Mouse (Mus musculus): ENCODE measurements around the gene Slit3.
A peak's percentile ranks its signal among the peaks of the same experiment; 100 is the strongest.

Slit3 gene

DNA sequence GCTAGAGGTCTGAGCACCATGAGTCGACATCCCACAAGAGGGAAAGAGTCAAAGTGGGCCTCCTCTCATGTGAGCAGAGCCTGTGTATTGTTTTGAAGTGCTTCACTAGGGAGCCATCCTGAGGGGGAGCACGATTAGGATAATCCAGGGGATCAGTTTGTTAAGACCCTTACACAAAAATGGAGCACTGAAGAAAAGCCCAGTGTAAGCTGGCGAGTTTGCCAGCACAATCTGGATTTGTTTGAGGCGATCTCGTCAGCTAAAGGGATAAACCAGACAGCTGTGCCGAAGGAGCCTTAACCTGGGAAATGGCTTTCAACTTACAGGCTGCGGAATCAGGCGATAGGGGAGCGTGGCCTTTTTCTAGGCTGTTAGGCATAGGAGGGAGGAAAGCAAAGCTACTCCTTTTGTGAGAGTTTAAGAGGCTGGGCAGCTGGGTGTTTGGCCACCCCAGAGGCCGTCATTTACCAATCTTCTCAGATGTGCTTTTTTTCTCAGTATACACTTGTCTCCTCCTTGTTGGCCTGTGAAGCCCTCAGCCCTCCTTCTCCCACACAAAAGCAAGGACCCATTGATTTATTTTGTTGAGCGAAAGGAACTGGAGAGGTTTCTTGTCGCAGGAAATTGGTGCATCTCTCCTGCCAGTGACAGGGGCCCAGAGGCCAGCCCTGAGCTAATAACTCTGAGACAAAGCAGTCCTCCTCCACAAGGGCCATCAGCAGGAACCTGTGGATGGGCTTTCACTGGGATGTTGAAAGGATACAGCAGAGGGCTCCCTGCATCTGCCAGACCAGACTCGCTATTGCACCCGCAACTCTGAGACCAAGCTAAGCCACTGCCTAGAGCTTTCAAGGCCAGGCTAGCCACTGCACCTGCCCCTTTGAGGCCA lies 472.4 kb downstream of the Slit3 start:
- DNase-seq = no peak

DNA sequence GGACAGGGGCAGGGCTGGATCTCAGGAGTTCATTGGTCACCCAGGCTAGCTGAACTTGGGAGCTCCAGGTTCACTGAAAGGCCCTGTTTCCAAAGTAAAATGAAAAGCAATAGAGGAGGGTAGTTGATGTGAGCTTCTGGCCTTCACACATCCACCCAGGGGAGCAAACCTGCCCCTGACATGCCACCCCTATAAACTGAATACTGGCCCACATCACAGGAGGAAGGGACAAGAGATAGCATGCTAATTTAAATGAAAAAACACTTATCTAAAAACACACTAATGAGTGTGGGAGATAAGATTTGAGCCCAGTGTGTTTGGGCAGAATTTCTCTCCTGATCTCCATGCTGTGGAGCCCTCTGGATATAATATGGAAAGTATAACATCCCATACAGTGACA lies 475.0 kb downstream of the Slit3 start:
- DNase-seq = no peak

DNA sequence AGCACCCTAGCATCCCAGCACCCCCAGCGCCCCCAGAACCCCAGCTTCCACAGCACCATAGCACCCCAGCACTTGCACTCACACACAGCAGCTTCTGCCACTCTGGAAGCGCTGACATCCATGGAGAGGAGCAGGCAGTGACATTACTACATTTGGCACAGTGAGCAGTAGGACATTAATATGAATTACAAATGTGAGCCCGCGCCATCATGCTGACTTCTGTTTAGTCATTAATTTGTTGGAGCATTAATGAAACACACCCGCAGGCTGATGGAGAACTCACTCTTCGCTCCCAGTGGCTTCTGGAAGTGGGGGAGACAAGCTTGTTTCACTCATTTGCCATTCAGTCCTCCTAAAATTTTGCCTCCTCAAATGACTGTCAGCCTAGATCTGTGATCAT lies 476.9 kb downstream of the Slit3 start:
- no peak for DNase-seq

DNA sequence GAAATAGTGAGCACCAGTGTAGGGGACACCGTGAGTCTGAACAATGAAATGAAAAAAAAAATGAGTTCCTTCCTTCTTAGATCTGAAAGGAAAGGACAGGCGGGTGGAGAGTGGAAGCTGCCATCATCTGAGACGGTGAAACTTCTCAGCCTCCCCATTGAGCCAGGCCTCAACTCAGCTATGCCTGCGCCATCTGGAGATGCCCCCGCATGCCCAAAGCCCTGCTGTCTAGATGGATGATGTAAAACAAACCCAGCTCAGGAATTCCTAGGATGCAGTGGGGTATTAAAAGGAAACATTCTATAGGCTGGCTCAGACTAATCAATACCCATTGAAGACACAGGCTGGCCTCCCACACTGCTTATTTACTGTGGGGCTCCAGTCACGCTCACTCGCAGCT lies 477.7 kb downstream of the Slit3 start:
- DNase-seq = no peak

DNA sequence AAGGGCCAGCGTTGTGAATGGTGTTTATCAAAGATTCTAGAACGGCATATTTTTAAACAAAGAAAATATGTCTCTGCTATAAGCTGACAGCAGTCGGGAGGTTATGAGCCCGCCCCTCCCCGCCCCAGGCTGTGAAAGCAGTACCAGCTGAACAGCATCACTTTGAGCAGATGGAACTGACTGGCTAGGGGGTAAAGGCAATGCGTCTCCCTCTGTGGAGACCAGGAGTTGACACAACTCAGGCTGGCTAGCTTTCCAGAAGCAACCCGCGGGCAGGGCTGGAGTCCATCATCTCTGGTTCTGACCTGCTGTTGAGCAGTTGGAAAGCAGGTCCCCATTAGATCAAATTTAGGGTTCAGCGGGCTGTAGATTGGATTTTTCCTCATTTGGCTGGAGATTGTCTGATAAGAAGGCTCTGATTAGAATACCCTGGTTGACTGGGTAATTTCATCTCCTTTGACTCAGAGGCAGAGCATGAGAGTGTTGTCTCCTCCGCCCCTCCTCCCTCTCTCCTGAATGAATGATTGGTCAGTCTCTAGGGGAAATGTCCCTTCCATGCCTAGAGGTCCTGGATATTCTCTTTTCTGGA lies 480.7 kb downstream of the Slit3 start:
- no peak for DNase-seq

DNA sequence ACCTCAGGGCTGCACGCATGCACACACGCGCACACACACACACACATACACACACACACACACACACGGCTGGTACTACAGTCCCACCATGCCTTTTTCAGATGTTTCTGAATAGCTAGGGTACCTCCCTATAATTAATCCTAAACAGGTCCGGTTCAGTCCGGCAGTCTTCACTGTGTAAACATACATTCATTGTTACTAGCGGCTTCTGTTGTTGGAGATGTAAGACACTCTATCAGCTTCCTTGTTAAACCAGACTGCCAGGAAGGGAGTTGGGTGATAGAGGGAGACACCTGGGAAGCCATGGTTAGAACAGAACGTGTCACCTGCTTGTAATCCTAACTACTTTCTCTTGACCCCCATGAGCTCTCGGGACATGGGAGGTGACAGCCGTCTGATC lies 481.6 kb downstream of the Slit3 start:
- DNase-seq = no peak

DNA sequence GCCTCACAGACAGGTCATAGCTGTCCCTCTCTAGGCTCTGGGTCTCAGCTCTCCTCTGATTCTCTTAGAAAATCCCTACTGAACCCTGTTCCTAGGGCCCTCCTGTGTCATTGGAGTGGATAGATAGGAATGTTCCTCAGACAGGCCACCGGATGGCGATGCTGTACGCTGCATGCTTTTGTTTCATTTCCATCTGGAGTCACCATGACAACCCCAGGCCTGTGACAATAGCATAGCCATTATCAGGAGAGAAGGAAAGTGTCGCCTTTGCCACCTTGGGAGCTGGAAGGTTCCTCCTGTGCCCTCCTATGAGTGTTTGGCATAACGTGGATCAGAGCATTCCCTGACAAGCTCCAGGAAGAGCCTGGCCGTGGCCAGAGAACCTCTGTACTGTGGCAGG lies 482.9 kb downstream of the Slit3 start:
- peak in 1 of 2 experiments; percentile 18 for DNase-seq

DNA sequence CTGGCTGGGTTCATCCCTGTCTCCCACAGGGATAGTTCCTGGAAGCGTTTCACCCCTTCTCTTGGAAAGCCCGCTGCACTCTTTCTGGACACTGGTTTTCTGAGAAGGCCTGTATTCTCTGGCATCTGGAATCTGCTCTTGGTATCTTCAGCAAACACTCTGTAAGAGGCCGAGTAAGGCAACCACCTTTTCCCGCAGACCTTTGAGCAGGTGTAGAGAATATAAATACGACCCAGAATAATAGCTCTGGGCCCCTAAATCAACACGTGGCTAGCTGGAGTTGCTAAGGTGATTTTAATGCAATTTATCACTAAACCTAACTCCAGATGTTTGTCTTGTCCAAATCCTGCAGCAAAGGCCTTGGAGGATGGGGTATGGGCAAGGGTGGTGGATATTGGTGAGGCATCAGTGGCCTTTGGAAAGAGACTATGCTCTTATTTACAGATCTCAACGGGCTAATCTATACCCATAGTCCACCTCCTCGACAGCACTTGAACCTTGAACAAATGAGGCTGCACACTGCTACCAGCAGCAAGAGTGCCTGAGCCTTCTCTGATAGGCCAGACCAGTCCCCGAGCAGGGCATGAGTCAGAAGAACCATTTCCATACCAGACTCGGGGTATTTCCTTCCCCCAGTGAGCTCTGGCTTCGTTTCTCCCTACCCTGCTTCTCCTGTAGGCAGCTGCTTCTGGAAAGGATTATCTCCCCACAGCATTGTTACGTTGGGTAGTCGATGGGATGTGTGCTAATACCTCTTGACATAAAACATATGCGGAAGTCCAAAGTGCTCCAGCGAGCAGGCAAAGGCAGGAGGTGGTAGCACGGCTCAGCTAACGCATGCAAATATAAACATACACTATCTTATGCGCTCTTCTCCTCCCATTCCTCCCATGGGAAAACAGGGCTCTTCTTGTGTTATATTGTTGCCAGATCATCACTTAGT lies 484.1 kb downstream of the Slit3 start:
- no peak for DNase-seq

DNA sequence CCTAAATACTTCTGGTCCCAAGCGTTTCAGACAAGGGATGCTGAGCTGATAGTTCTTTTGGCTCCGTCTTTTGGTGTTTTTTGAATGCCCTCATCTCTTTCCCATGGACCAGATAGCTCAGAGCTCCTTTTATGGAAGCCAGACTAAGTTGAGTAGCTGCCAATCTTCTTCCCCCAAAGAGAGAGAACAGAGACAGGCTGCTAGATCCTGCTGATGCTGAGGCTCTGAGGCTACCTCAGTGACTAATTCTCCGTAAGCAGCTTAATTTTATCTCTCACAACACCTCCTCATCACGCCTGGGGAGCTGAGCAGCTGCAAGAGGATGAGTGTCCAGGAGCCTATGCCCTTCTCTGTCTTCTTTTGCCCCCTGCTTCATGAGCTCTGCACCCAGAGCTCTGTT lies 486.2 kb downstream of the Slit3 start:
- DNase-seq = no peak

DNA sequence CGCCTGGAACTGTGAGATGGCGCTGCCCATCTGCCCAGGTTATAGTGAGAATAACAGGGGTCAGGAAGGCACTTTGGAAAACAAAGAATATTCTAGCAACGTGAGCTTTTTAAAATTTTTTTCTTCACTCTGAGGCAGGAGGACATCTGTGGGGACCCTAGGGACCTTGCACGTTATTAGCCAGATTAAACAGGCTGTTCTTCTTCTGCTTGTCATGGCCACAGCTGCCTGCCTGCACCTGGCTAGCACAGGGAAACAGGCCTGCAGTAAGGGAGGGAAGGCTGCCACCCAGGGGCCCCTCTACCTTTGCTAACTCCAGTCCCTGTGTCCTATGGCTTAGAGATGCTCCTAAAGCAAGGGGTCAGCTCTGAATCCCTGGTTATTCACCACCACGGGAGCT lies 487.8 kb downstream of the Slit3 start:
- DNase-seq = no peak

DNA sequence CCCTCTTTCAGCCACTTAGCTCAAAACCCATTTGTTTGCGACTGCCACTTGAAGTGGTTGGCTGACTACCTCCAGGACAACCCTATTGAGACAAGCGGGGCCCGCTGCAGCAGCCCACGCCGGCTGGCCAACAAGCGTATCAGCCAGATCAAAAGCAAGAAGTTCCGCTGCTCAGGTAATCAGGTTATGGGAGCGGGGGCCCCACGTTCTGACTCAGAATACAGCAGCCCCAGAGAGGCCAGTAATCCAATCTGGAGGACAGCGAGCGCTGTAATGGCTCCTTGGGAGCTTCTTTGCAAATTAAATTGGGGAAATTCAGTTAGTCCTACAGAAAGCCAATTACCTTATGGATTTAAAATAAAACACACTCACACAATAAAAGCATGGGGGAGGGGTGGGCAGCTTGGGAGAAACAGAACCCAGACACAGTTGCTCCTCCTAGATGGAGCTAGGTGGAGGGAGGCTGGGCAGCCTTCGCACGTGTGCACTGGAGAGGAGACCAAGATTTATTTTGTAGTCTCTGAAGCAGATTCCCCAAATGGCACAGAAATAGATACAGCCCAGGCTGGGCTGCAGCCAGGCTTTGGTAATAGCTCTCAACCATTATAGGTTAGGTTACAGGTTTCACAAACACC lies 491.4 kb downstream of the Slit3 start:
- no peak for DNase-seq

DNA sequence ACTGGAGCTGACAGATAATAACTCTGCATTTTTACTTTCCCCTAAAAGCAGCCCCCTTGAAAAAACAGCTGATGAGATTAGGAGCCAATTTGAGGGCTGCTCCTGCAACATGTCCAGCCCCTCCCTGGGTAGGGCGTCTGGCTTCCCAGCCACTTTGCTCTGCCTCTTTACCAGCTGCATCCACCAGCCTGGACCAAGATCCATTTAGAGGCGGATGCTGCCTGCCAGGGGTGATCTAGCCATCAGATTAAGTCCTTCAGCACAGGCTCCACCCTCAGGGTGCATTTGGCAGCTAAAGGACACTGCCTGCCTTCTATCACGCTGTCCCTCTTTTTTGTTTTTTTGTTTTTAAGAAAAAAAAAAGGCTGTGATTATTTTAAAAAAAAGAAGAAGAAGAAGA lies 493.5 kb downstream of the Slit3 start:
- DNase-seq = no peak

DNA sequence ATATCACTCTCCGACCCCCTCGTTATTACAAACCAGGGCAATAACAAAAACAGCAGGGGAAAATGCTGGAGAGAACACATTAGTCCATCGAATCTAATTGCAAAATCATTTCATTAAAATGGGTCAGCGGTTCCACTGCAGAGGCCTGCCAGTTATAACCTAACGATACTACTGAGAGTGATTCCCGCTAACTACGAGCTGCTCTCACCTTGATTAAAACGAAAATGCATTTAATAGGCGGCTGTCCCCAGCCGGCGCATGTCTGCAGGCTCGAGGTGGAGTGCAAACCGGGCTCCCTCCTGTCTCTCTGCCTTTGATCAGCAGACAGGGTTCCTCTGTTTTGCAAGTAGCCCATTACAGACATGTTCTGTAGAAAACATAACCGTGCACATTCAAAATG lies 498.4 kb downstream of the Slit3 start:
- no peak for DNase-seq

DNA sequence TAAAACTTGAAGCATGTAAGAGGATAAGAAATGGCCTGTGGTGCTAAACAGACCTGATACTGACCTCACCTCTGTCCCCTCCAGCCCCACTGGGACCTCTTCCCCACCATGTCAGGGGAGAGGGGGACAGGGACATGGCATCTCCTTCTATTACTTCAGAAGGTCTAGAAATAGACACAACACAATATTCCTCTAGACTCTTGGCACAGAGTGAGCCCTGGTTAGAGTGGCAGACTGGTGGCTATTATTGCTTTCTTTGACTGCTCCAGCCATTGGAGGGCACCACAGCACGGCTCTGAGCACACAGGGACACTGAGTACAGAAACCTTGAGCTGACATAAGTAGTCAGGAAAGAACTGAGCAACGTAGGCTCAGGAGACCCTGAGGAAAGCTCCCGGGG lies 501.7 kb downstream of the Slit3 start:
- no peak for DNase-seq

DNA sequence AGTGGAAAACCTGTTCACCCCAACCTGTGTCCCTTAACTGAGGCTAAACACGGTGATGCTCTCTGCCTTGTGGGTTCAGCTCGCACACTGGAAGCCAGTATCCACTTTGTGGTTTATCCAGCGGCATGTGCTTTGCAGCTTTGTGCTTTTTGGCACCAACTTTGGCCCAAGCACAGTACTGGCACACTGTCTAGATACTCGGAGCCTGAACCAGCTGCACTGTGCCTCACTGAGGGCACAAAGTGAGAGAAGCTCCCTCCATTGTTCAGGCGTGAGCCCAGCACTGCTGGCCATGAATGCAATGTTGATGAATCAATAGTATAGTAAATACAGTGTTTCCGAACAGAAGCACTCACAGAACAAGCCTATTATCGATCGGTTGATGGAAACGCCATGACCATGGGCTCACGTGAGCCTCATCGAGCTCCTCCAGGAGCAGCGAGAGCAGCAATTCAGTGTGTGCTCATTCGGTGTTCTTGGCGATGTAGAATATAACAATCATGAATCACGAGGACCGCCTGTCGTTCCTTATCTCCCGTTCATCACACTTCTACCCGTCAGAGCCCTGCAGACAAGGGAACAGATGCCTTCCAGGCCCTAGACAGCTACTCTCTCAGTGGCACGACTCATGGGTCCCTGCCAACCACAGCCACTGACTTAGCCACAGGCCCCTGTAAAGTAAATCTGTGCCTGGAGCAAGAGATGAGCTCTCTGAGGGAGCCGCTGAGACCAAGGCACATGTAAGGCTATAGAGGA lies 503.7 kb downstream of the Slit3 start:
- no peak for DNase-seq

DNA sequence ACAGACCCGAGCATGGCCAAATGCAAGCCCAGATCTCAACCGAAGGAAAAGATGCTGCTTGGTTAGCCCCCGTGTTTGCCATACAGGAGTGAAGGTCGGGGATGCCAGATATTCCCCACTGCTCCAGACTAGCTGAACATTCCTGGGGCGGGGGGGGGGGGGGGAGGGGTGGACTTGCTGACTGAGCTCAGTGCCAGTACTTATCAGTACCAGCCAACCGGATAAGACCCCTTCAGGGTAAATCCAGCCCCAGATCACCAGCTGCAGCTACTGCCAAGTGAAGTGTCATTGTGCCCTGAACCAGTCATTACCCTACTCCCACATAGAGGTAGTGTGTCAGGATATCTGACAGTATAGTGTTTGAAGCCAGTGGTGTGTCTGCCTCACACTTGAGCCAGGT lies 504.6 kb downstream of the Slit3 start:
- DNase-seq = no peak

DNA sequence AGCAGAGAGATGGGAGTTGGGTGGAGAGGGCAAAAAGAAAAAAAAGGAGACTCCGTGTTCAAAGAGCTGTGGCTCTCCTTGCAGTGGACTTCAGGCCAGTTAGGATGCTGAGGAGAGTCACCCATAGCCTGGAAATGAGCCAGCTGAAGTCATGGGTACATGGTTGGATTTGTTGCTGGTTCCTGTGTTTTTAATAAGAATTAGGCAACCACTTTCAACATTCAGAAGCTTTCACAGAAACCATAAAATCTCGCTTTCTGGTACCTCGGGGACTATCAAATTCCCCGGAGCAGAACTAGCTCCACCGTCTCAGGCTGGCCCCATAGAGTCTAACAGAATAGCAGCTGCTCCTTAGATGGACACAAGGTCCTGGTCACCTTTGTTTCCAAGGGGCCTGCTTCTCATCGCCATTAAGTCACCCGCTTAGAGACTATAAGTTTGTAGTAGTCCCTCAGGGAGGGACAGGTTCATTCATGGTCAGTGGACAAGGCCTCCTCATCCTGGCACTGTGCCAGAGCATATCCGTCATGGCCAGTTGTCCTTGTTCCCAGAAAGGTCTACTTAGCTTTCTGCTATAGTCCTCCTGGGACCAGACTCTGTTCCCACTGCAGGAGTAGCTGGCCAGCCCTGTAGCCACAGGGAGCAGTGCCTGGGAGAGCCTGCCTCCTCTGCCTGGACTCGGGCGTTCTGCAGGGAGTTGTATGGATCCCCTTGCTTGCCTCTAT lies 505.3 kb downstream of the Slit3 start:
- DNase-seq = peak; percentile 11 to 45

DNA sequence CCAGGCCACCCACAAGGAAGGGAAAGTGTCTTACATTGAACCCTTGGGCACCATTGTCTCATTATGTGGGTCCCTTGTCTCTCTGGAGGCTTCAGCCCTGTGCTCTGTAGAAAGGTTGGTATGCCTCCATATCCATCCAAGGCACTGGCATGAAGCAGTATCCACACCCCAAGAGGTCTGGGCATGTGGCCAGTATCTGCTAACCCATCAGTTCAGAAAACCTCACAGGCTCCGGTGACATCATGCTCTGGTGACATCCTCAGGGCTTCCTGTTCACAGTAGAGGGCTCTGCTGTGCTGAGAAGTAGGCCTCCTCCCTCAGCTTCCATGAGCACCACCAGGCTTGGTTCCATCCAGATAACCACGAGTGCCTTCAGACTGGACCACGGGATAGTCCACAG lies 506.8 kb downstream of the Slit3 start:
- DNase-seq = peak in 1 of 2 experiments; percentile 11

DNA sequence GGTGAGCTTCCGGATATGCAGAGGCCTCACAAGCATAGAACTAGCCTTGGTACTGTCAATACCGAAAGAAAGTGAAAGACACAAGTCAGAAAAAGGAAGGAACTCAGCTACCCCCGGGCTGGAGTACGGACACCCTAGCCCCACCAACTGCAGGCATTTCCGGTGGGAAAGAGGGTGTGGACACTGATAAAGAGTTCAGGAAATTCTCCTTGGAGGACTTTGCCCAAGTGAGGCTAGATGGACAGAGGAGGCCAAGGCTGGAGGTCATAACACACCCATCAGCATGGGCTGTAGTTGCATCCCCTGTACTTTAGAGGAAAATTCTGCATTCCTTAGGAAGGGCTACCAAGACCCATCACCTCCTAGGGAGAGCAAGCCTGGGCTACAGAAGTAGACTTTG lies 511.2 kb downstream of the Slit3 start:
- no peak for DNase-seq

DNA sequence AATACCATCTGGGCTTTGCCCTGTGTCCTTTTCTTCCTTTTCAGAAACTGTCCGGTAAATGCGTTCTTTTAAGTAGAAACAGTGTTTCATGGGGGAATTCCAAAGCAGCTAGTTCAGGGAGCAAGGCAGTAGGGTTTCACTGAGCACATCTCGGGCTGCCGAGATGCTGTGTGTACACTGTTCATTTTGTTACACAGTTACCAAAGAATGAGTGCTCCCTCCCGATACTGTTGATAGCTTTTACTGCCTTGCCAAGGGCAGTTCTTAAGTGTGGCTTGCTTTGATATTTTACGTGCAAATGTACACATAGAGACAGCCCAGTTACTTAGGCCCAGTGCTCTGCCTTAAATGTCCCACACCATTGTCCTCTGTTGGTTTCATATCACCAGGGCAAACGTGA lies 516.1 kb downstream of the Slit3 start:
- DNase-seq = no peak

DNA sequence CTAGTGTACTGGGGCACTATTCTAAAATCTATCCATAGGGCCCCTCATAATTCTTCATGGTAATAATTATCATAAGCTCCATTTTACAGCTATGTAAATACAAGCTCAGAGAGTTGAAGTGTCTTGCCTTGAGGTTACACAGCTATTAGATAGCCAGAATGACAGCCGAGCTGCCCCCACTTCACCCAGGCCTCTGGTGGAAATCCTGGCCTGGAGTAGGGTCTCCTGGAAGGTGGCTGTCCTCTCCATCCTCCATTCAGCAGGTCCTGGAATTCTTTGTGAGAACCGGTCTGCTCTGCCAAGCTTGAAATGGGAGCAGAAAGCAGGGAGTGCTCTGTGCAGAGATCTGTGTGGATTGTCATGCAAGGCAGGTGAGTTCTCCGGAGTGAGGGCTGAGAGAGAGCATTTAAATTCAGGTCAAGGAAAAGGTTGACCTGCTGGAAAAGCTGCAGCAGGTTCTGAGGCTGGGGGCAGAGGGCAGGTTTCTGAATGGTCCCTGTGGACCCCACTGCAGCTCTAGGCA lies 517.9 kb downstream of the Slit3 start:
- no peak for DNase-seq

Data from kidney, postnatal 36 days (tissue).